Mouse (Mus musculus) spleen, adult 18-20 months (tissue): ENCODE data around the gene Rer1.
"Not testable (repeated sequence)": the region's sequence is repeated elsewhere in the genome, so short reads cannot be mapped to it uniquely, and the experiment has no call there.

ENCODE experiments used
- DNase-seq, 2 experiments: peaks; one replicate each; pipeline ENCODE4 v3.0.0; 2022; ENCODE audit warnings: mixed read lengths in 2 of 2

Rer1 gene

GRCm38 (mm10) chr4:155113766-155114410 lies 27.7 kb upstream of the Rer1 start:
- DNase-seq: no peak

- DNase-seq: no peak
These were observed 23.3 kb upstream of the Rer1 start for GRCm38 (mm10) chr4:155109471-155109870.

GRCm38 (mm10) chr4:155107886-155108285 lies 21.7 kb upstream of the Rer1 start:
- DNase-seq: no peak

- no peak for DNase-seq
These were observed 12.4 kb upstream of the Rer1 start for GRCm38 (mm10) chr4:155098572-155098971.

- no peak for DNase-seq
These were observed 11.3 kb upstream of the Rer1 start for GRCm38 (mm10) chr4:155097452-155097851.

- DNase-seq: no peak
These were observed 9.8 kb upstream of the Rer1 start for GRCm38 (mm10) chr4:155095967-155096366.

- DNase-seq: peak; percentile 53 to 74
These were observed 9.2 kb upstream of the Rer1 start for GRCm38 (mm10) chr4:155095238-155095900.

GRCm38 (mm10) chr4:155094565-155094964 lies 8.4 kb upstream of the Rer1 start:
- DNase-seq: peak; percentile 36 to 68

- no peak for DNase-seq
These were observed 7.4 kb upstream of the Rer1 start for GRCm38 (mm10) chr4:155093431-155094149.

GRCm38 (mm10) chr4:155092718-155093430 lies 6.7 kb upstream of the Rer1 start:
- DNase-seq: no peak

GRCm38 (mm10) chr4:155090688-155091449 lies 4.7 kb upstream of the Rer1 start:
- DNase-seq: no peak

GRCm38 (mm10) chr4:155090147-155090546 lies 4.0 kb upstream of the Rer1 start:
- no peak for DNase-seq

GRCm38 (mm10) chr4:155089241-155089640 lies 3.1 kb upstream of the Rer1 start:
- DNase-seq: no peak

GRCm38 (mm10) chr4:155085206-155086107 lies 725 bp downstream of the Rer1 start:
- no peak for DNase-seq

GRCm38 (mm10) chr4:155084351-155084750 lies 1.8 kb downstream of the Rer1 start:
- no peak for DNase-seq

- DNase-seq: no peak
These were observed 2.6 kb downstream of the Rer1 start for GRCm38 (mm10) chr4:155083553-155083952.

GRCm38 (mm10) chr4:155079666-155080065 lies 6.5 kb downstream of the Rer1 start:
- no peak for DNase-seq

- not testable (repeated sequence) for DNase-seq
These were observed 7.4 kb downstream of the Rer1 start for GRCm38 (mm10) chr4:155078808-155079207.

GRCm38 (mm10) chr4:155076677-155077076 lies 9.5 kb downstream of the Rer1 start:
- DNase-seq: no peak

- DNase-seq: no peak
These were observed 10.4 kb downstream of the Rer1 start for GRCm38 (mm10) chr4:155075813-155076212.

- no peak for DNase-seq
These were observed 11.0 kb downstream of the Rer1 start for GRCm38 (mm10) chr4:155075137-155075536.
